In the genomic region with DNA sequence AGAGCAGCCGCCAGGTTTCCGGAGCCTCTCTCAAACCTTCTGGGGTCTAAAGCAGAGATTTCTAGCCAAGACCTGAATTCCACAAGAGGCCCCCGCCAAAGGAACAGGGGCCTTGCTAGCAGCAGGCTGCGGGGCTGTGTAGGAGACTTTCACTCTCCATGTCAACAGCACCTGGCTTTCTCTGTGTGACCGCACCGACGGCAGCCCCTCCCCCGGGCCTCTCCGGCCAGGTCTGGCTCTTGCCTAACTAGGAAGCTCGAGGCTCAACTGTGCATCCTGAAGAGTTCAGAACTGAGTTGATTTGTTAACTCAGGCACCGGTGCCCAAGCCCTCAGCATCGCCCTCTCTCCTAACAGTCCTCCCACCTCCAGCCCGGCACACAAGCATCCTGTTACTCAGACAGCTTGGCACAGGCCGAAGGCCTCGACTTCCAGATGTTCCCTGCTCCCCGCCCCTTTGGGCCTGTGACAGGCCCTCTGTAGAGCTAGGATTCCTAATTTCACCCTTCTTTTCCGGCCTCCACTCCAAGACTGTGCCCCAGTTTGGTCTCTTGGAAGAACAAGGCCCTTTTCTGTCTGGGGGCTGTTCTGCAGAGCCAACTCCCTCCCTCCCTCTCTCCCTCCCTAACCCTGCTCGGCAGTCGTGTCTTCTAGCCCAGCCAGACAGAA, we compare ENCODE assay signal across 9 mouse cellular contexts.
DNase-seq lines count a peak whose midpoint lies in the region; ATAC-seq and TF ChIP-seq lines count a peak whose summit lies in the region.
"Had no signal": no experiment of that assay in that cellular context is flagged by ENCODE, and none has a peak within 500 bp of the region (broad histone marks: within the 10 kb centered on the region; RNA-seq: fewer than 3 reads in every experiment).

No protein-coding gene starts in this region.

- H3K4me2 ChIP-seq in forebrain, embryonic 12.5 days = peak overlapping the region; percentile 15; the same call in 1 of the 2 replicates
- peak overlapping the region; percentile 57 for H3K4me2 ChIP-seq in heart, embryonic 13.5 days
- H3K4me2 ChIP-seq in kidney, embryonic 15.5 days = peak overlapping the region; percentile 40
- H3K4me2 ChIP-seq in limb, embryonic 14.5 days (replicated peaks; ENCODE audit: low read depth, low read length, severe bottlenecking) = peak overlapping the region; percentile 52
- 0 out of 2 replicates have a peak overlapping the region, but pooled peaks have one; percentile 24 for H3K4me2 ChIP-seq in midbrain, embryonic 16.5 days (ENCODE audit: low read length)

- H3K4me1 ChIP-seq in spleen, adult 2 months (ENCODE audit: control insufficient read depth, insufficient read depth, insufficient read length) = no peaks in the 10 kb centered on the region
- peaks cover 25% of the 10 kb centered on the region for H3K4me1 ChIP-seq in forebrain, embryonic 12.5 days
- peaks cover 23% of the 10 kb centered on the region for H3K4me1 ChIP-seq in heart, embryonic 13.5 days
- peaks cover 56% of the 10 kb centered on the region for H3K4me1 ChIP-seq in kidney, embryonic 15.5 days
- peaks cover 56% of the 10 kb centered on the region for H3K4me1 ChIP-seq in limb, embryonic 14.5 days (ENCODE audit: control insufficient read depth, insufficient read depth, low read length)
- H3K4me1 ChIP-seq in midbrain, embryonic 16.5 days (ENCODE audit: control insufficient read depth, insufficient read depth, low read length) = peaks cover 10% of the 10 kb centered on the region
- peaks cover 10% of the 10 kb centered on the region for H3K4me1 ChIP-seq in testis, adult 2 months (ENCODE audit: control insufficient read depth, insufficient read depth, low read length)

- no peaks in the 10 kb centered on the region for H3K27me3 ChIP-seq in spleen, adult 2 months (ENCODE audit: control insufficient read depth, insufficient read depth, low read length)
- 0 out of 2 replicates have a peak, but pooled peaks cover 2% of the 10 kb centered on the region for H3K27me3 ChIP-seq in forebrain, embryonic 12.5 days
- no peaks in the 10 kb centered on the region for H3K27me3 ChIP-seq in heart, embryonic 13.5 days (replicated peaks)
- H3K27me3 ChIP-seq in kidney, embryonic 15.5 days = no peaks in the 10 kb centered on the region
- no peaks in the 10 kb centered on the region for H3K27me3 ChIP-seq in limb, embryonic 14.5 days (ENCODE audit: control insufficient read depth, insufficient read depth, low read length)
- H3K27me3 ChIP-seq in midbrain, embryonic 16.5 days (ENCODE audit: control insufficient read depth, insufficient read depth, low read depth, low read length) = no peaks in the 10 kb centered on the region
- no peaks in the 10 kb centered on the region for H3K27me3 ChIP-seq in testis, adult 2 months (ENCODE audit: control insufficient read depth, insufficient read depth, low read length)

- H3K4me3 ChIP-seq in spleen, adult 2 months (ENCODE audit: extremely low read depth, insufficient read depth, insufficient read length) = no peak overlapping the region
- H3K4me3 ChIP-seq in forebrain, embryonic 12.5 days (replicated peaks) = no peak overlapping the region
- peak overlapping the region; percentile 28 for H3K4me3 ChIP-seq in heart, embryonic 13.5 days
- H3K4me3 ChIP-seq in kidney, embryonic 15.5 days (replicated peaks) = no peak overlapping the region
- H3K4me3 ChIP-seq in limb, embryonic 14.5 days (replicated peaks; ENCODE audit: low read length) = peak overlapping the region; percentile 22
- no peak overlapping the region for H3K4me3 ChIP-seq in midbrain, embryonic 16.5 days (ENCODE audit: low read depth, low read length)
- H3K4me3 ChIP-seq in testis, adult 2 months (ENCODE audit: control insufficient read depth, low read depth, low read length) = no peak overlapping the region

- no peaks in the 10 kb centered on the region for H3K36me3 ChIP-seq in spleen, adult 2 months (ENCODE audit: control insufficient read depth, insufficient read depth, low read length)
- H3K36me3 ChIP-seq in forebrain, embryonic 12.5 days (replicated peaks) = no peaks in the 10 kb centered on the region
- H3K36me3 ChIP-seq in heart, embryonic 13.5 days = peaks cover 1% of the 10 kb centered on the region; the same call in 1 of the 2 replicates
- H3K36me3 ChIP-seq in kidney, embryonic 15.5 days = no peaks in the 10 kb centered on the region
- H3K36me3 ChIP-seq in limb, embryonic 14.5 days (ENCODE audit: control insufficient read depth, insufficient read depth, low read length) = no peaks in the 10 kb centered on the region
- H3K36me3 ChIP-seq in midbrain, embryonic 16.5 days (ENCODE audit: control insufficient read depth, insufficient read depth, low read length) = no peaks in the 10 kb centered on the region
- no peaks in the 10 kb centered on the region for H3K36me3 ChIP-seq in testis, adult 2 months (ENCODE audit: control insufficient read depth, insufficient read depth, low read length)

- H3K27ac ChIP-seq in spleen, adult 2 months (ENCODE audit: insufficient read depth, low read length) = peak overlapping the region; percentile 23; the same call in 1 of the 2 replicates
- H3K27ac ChIP-seq in forebrain, embryonic 12.5 days = peak overlapping the region; percentile 83
- H3K27ac ChIP-seq in heart, embryonic 13.5 days (replicated peaks) = peak overlapping the region; percentile 91
- H3K27ac ChIP-seq in kidney, embryonic 15.5 days = peak overlapping the region; percentile 94
- H3K27ac ChIP-seq in limb, embryonic 14.5 days (replicated peaks; ENCODE audit: low read depth, low read length) = peak overlapping the region; percentile 98
- H3K27ac ChIP-seq in midbrain, embryonic 16.5 days (ENCODE audit: low read length) = peak overlapping the region; percentile 39
- peak overlapping the region; percentile 47; the same call in 1 of the 2 replicates for H3K27ac ChIP-seq in testis, adult 2 months (ENCODE audit: control insufficient read depth, insufficient read depth, low read depth, low read length)
- H3K27ac ChIP-seq: liver, embryonic 14.5 days had no signal

- H3K9me3 ChIP-seq in forebrain, embryonic 12.5 days = no peaks in the 10 kb centered on the region
- no peaks in the 10 kb centered on the region for H3K9me3 ChIP-seq in heart, embryonic 13.5 days
- no peaks in the 10 kb centered on the region for H3K9me3 ChIP-seq in kidney, embryonic 15.5 days (replicated peaks)
- no peaks in the 10 kb centered on the region for H3K9me3 ChIP-seq in limb, embryonic 14.5 days (ENCODE audit: control insufficient read depth, low read length)
- no peaks in the 10 kb centered on the region for H3K9me3 ChIP-seq in midbrain, embryonic 16.5 days (replicated peaks; ENCODE audit: control insufficient read depth, low read length, poor library complexity, severe bottlenecking)

- no peak for TF ChIP-seq POLR2A in spleen, adult 2 months (IDR thresholded peaks at IDR 0.05; ENCODE audit: low read depth, low read length)
- TF ChIP-seq POLR2A in limb, embryonic 14.5 days (IDR thresholded peaks at IDR 0.05; ENCODE audit: borderline replicate concordance, extremely low read depth, insufficient read depth, insufficient read length) = peak; percentile 62; the same call in 1 of the 2 replicates
- TF ChIP-seq POLR2A in testis, adult 2 months (IDR thresholded peaks at IDR 0.05; ENCODE audit: control insufficient read depth, low read depth, low read length) = 0 out of 2 replicates have a peak, but pooled peaks have one; percentile 19

- peak; percentile 71; the same call in 1 of the 2 replicates for ATAC-seq in forebrain, embryonic 12.5 days (ENCODE audit: low FRiP score)
- peak; percentile 75; the same call in 1 of the 2 replicates for ATAC-seq in heart, embryonic 13.5 days (ENCODE audit: extremely low read depth, insufficient number of reproducible peaks, low FRiP score, low TSS enrichment)
- peak; percentile 73 for ATAC-seq in kidney, embryonic 15.5 days (replicated peaks; ENCODE audit: low FRiP score)
- ATAC-seq in limb, embryonic 14.5 days (ENCODE audit: low FRiP score, low read depth) = peak; percentile 88
- ATAC-seq in midbrain, embryonic 16.5 days = peak; percentile 88

- H3K9ac ChIP-seq in forebrain, embryonic 12.5 days = peak overlapping the region; percentile 46; the same call in 1 of the 2 replicates
- peak overlapping the region; percentile 70 for H3K9ac ChIP-seq in heart, embryonic 13.5 days
- H3K9ac ChIP-seq in kidney, embryonic 15.5 days = peak overlapping the region; percentile 27
- peak overlapping the region; percentile 21 for H3K9ac ChIP-seq in limb, embryonic 14.5 days (ENCODE audit: low read depth, low read length, severe bottlenecking)
- H3K9ac ChIP-seq in midbrain, embryonic 16.5 days (ENCODE audit: low read depth, low read length) = peak overlapping the region; percentile 2; the same call in 1 of the 2 replicates
- H3K9ac ChIP-seq: liver, embryonic 14.5 days had no signal

- peak in 1 of 2 experiments; percentile 6 for DNase-seq in spleen, adult 2 months (ENCODE audit: low read depth in 1 of 2, low spot score in 2 of 2)
- DNase-seq in spleen, postnatal 14 days (ENCODE audit: low spot score in 2 of 2) = no peak
- DNase-seq in limb, embryonic 14.5 days (ENCODE audit: low spot score) = peak; percentile 92

- WGBS in spleen, adult 2 months = 42% methylated on average over 19 of the region's 19 CpGs
- whole genome bisulfite sequencing in forebrain, embryonic 12.5 days = 16% methylated on average over 19 of the region's 19 CpGs
- 14% methylated on average over 19 of the region's 19 CpGs for WGBS in heart, embryonic 13.5 days
- 11% methylated on average over 19 of the region's 19 CpGs for WGBS in kidney, embryonic 15.5 days
- WGBS in limb, embryonic 14.5 days = 2% methylated on average over 19 of the region's 19 CpGs
- WGBS in midbrain, embryonic 16.5 days = 19% methylated on average over 19 of the region's 19 CpGs

- no peak for TF ChIP-seq CTCF in spleen, adult 2 months (IDR thresholded peaks at IDR 0.05; ENCODE audit: extremely low read depth, insufficient read depth, insufficient read length, insufficient replicate concordance)
- TF ChIP-seq CTCF in testis, adult 2 months (IDR thresholded peaks at IDR 0.05; ENCODE audit: control insufficient read depth, insufficient read depth, insufficient replicate concordance, low read depth, low read length) = no peak

Comparison
In these comparisons a context has a peak if more than half of its experiments do, and no peak if none do; other contexts are left out.
1. H3K27ac ChIP-seq: peak in every context shown above with its lines; median percentile 98 in limb, embryonic 14.5 days; 94 in kidney, embryonic 15.5 days; 91 in heart, embryonic 13.5 days; 83 in forebrain, embryonic 12.5 days; 47 in testis, adult 2 months; 39 in midbrain, embryonic 16.5 days; 23 in spleen, adult 2 months.
2. H3K4me3 ChIP-seq: peak in heart, embryonic 13.5 days (single experiment) and limb, embryonic 14.5 days (single experiment); none in spleen, adult 2 months (single experiment), forebrain, embryonic 12.5 days (single experiment), kidney, embryonic 15.5 days (single experiment), midbrain, embryonic 16.5 days (single experiment) and testis, adult 2 months (single experiment).
3. H3K9ac ChIP-seq: peak in every context shown above with its lines; median percentile 70 in heart, embryonic 13.5 days; 46 in forebrain, embryonic 12.5 days; 27 in kidney, embryonic 15.5 days; 21 in limb, embryonic 14.5 days; 2 in midbrain, embryonic 16.5 days.
4. Peak in every context shown above with its lines, with median percentiles within 50 percentile points of each other: ATAC-seq and H3K4me2 ChIP-seq.